Mouse (Mus musculus) liver, embryonic 16.5 days (tissue): Measurements from ENCODE around the gene Agap1. TPM values are rescaled to one million over a fixed set of nuclear protein-coding genes. Genes with fewer than 3 reads are reported as not detected.
A peak's percentile ranks its signal among the peaks of the same experiment; 100 is the strongest.

Source experiments
- ATAC-seq: fragments of 200-750 bp; cut with Nextera tagmentation; 2 replicates; pipeline ENCODE4 v1.8.0; 2017; ENCODE audit warnings: low read depth, mild to moderate bottlenecking, moderate number of reproducible peaks, moderate library complexity
- H3K27ac ChIP-seq: fragments of 300-500 bp; sonication (generic); 2 replicates; pipeline ENCODE4 v1.5.1; 2014; ENCODE audit warnings: mild to moderate bottlenecking, low read length
- H3K27me3 ChIP-seq: fragments of 300-500 bp; sonication (generic); 2 replicates; pipeline ENCODE4 v1.6.1; 2014; ENCODE audit warnings: low read depth, low read length, mixed read lengths; ENCODE audit not compliant: control insufficient read depth, insufficient read depth
- H3K36me3 ChIP-seq: fragments of 300-500 bp; sonication (generic); 2 replicates; pipeline ENCODE4 v1.6.1; 2014; ENCODE audit warnings: mild to moderate bottlenecking; ENCODE audit not compliant: control insufficient read depth, insufficient read depth
- H3K4me1 ChIP-seq: fragments of 300-500 bp; sonication (generic); 2 replicates; pipeline ENCODE4 v1.6.1; 2014; ENCODE audit warnings: low read depth, low read length, mixed read lengths; ENCODE audit not compliant: control insufficient read depth
- H3K4me2 ChIP-seq: fragments of 300-500 bp; sonication (generic); 2 replicates; pipeline ENCODE4 v1.6.1; 2014; ENCODE audit warnings: low read depth, low read length, mixed read lengths
- H3K4me3 ChIP-seq: fragments of 300-500 bp; sonication (generic); 2 replicates; pipeline ENCODE4 v1.5.1; 2014; ENCODE audit warnings: low read depth, mild to moderate bottlenecking, low read length
- H3K9ac ChIP-seq: fragments of 300-500 bp; sonication (generic); 2 replicates; pipeline ENCODE4 v1.6.1; 2014; ENCODE audit warnings: low read depth, low read length
- H3K9me3 ChIP-seq: fragments of 300-500 bp; sonication (generic); replicated peaks from 2 replicates; pipeline ENCODE4 v1.6.1; 2016; ENCODE audit warnings: low read length; ENCODE audit not compliant: control insufficient read depth
- WGBS: fragments of 180-500 bp; shearing (Covaris S2); extraction: QIAGEN DNeasy Blood & Tissue Kit; methylation state at CpG from one replicate; pipeline ENCODE4 v1.1.7; 2014; ENCODE audit not compliant: insufficient replicate concordance; 5-methylcytosine and 5-hydroxymethylcytosine counted together
- polyA plus RNA-seq: library from polyadenylated mRNA; unstranded; fragments of >200 nt; fragmentation: Nextera tagmentation; extraction: Ambion mirVana; gene quantifications from 2 replicates; pipeline ENCODE4 v1.2.1, GENCODE M21; 2015

Agap1 gene
- polyA plus RNA-seq, 1 experiment from 2014 or later = 1.1 TPM

- H3K4me3 ChIP-seq = no peak overlapping the region
- H3K9ac ChIP-seq = no peak overlapping the region
- H3K9me3 ChIP-seq = no peaks in the 10 kb centered on the region
- 14% methylated on average over 1 of the region's 1 CpGs for WGBS
- no peaks in the 10 kb centered on the region for H3K36me3 ChIP-seq
- no peaks in the 10 kb centered on the region for H3K4me1 ChIP-seq
- H3K27me3 ChIP-seq = no peaks in the 10 kb centered on the region
- no peak for ATAC-seq
- no peak overlapping the region for H3K27ac ChIP-seq
- no peak overlapping the region for H3K4me2 ChIP-seq
Observed at GRCm38 (mm10) chr1:89631747-89632146, 177.1 kb downstream of the Agap1 start.

- ATAC-seq = no peak
- H3K27ac ChIP-seq = no peak overlapping the region
- H3K9me3 ChIP-seq = no peaks in the 10 kb centered on the region
- no peaks in the 10 kb centered on the region for H3K27me3 ChIP-seq
- H3K4me3 ChIP-seq = no peak overlapping the region
- H3K4me2 ChIP-seq = no peak overlapping the region
- H3K4me1 ChIP-seq = no peaks in the 10 kb centered on the region
- no peak overlapping the region for H3K9ac ChIP-seq
- WGBS = 69% methylated on average over 14 of the region's 14 CpGs
- H3K36me3 ChIP-seq = no peaks in the 10 kb centered on the region
Observed at GRCm38 (mm10) chr1:89634055-89634454, 179.4 kb downstream of the Agap1 start.

- no peak overlapping the region for H3K4me2 ChIP-seq
- no peaks in the 10 kb centered on the region for H3K36me3 ChIP-seq
- H3K4me1 ChIP-seq = no peaks in the 10 kb centered on the region
- no peak overlapping the region for H3K4me3 ChIP-seq
- no peaks in the 10 kb centered on the region for H3K27me3 ChIP-seq
- no peak overlapping the region for H3K27ac ChIP-seq
- no peaks in the 10 kb centered on the region for H3K9me3 ChIP-seq
- ATAC-seq = no peak
- H3K9ac ChIP-seq = no peak overlapping the region
- WGBS = 76% methylated on average over 2 of the region's 2 CpGs
Observed at GRCm38 (mm10) chr1:89635131-89635530, 180.5 kb downstream of the Agap1 start.

- ATAC-seq = no peak
- H3K4me2 ChIP-seq = no peak overlapping the region
- H3K27ac ChIP-seq = no peak overlapping the region
- H3K27me3 ChIP-seq = no peaks in the 10 kb centered on the region
- no peaks in the 10 kb centered on the region for H3K9me3 ChIP-seq
- no peaks in the 10 kb centered on the region for H3K4me1 ChIP-seq
- no peaks in the 10 kb centered on the region for H3K36me3 ChIP-seq
- no peak overlapping the region for H3K4me3 ChIP-seq
- H3K9ac ChIP-seq = no peak overlapping the region
- 76% methylated on average over 4 of the region's 4 CpGs for WGBS
Observed at GRCm38 (mm10) chr1:89637670-89638069, 183.1 kb downstream of the Agap1 start.

DNA sequence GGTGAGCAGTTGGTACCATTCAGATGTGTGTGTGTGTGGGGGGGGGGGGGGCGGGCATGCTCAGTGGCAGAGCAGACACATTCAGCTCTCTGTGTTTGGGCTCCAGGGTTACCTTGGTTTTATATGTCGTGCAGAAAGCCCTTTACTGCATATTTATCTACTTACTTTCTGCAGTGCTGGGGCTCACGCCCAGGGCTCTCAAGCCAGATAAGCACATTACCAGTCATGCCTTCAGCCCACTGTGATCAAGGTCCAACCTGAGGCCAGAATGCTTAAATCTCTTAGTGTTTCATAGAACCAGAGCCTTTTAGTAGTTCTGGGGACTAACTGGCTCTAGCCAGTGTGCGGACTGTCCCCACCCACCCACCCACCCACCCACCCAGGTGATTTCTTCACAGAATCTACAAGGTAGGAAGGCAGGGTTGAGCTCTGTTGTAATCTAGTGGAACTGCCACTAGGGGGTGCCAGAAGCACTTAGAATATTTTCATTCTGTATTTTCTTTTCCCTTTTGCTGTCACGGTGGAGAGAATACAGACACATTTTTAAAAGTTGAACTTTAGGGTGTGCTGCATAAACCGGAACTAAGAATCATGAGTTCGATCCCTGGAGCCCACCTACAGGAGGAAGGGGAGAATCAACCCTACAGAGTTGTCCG is 189.0 kb downstream of the Agap1 start:
- H3K9ac ChIP-seq = no peak overlapping the region
- H3K27ac ChIP-seq = no peak overlapping the region

GRCm38 (mm10) chr1:89644120-89644519 is 189.5 kb downstream of the Agap1 start:
- H3K27ac ChIP-seq = no peak overlapping the region
- H3K36me3 ChIP-seq = no peaks in the 10 kb centered on the region
- 28% methylated on average over 11 of the region's 11 CpGs for WGBS
- H3K4me1 ChIP-seq = no peaks in the 10 kb centered on the region; the same call in 1 of the 2 replicates
- no peak overlapping the region; the same call in 1 of the 2 replicates for H3K4me3 ChIP-seq
- no peak overlapping the region for H3K9ac ChIP-seq
- H3K27me3 ChIP-seq = no peaks in the 10 kb centered on the region
- no peaks in the 10 kb centered on the region for H3K9me3 ChIP-seq
- peak overlapping the region; percentile 51 for H3K4me2 ChIP-seq
- peak; percentile 39; the same call in 1 of the 2 replicates for ATAC-seq

More for the DNA sequence above, 189.0 kb downstream of the Agap1 start:
- Histone ChIP-seq H3K36me3 (no peaks in the 10 kb centered on the region), H3K4me1 (no peaks in the 10 kb centered on the region; the same call in 1 of the 2 replicates), H3K9me3 (no peaks in the 10 kb centered on the region), H3K4me2 (peak overlapping the region; percentile 51), H3K4me3 (no peak overlapping the region; the same call in 1 of the 2 replicates), H3K27me3 (no peaks in the 10 kb centered on the region)
- peak; percentile 26; the same call in 1 of the 2 replicates for ATAC-seq
- 36% methylated on average over 8 of the region's 8 CpGs for WGBS

DNA sequence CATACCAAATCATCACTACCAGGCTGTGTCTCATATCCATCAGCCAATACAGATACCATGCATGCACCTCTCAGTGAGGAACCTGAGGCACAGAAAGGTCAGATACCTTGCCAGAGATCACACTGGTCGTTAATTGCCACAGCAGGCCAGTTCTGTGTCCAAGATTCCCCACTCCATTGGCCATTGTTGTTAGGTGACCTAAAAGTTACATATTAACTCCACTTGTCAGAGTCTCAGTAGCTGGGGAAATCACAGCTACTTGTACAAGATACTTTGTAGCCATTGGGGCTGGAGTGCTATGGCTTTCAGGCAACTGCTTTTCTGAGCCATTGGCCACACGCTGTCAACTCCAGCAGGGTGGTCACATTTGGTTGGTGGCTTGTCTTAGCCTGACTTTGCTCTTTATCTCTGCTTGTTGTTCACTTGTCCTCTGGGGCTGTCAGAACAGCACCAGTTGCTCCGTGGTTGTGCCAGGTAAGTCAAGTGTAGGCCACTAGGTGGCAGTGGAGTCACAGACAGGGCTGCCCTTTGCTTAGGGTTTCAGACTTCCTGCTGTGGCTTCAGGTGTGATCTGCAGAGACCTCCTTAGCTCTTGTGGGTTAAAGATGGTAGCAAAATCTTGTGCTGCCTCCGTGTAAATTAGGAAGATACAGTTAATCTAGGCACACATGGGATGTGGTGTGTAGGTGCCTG is 191.9 kb downstream of the Agap1 start:
- WGBS = 18% methylated on average over 4 of the region's 4 CpGs
- Histone ChIP-seq H3K4me1 (no peaks in the 10 kb centered on the region; the same call in 1 of the 2 replicates), H3K4me3 (no peak overlapping the region), H3K27me3 (no peaks in the 10 kb centered on the region), H3K36me3 (no peaks in the 10 kb centered on the region), H3K27ac (no peak overlapping the region), H3K9ac (no peak overlapping the region), H3K9me3 (no peaks in the 10 kb centered on the region), H3K4me2 (no peak overlapping the region)
- ATAC-seq = peak; percentile 59; the same call in 1 of the 2 replicates

- 69% methylated on average over 8 of the region's 8 CpGs for WGBS
- H3K4me3 ChIP-seq = no peak overlapping the region
- no peak for ATAC-seq
- no peaks in the 10 kb centered on the region for H3K9me3 ChIP-seq
- H3K27ac ChIP-seq = no peak overlapping the region
- H3K9ac ChIP-seq = no peak overlapping the region
- H3K4me1 ChIP-seq = no peaks in the 10 kb centered on the region; the same call in 1 of the 2 replicates
- H3K4me2 ChIP-seq = no peak overlapping the region
- H3K27me3 ChIP-seq = no peaks in the 10 kb centered on the region
- H3K36me3 ChIP-seq = no peaks in the 10 kb centered on the region
Observed at GRCm38 (mm10) chr1:89647505-89647904, 192.9 kb downstream of the Agap1 start.

DNA sequence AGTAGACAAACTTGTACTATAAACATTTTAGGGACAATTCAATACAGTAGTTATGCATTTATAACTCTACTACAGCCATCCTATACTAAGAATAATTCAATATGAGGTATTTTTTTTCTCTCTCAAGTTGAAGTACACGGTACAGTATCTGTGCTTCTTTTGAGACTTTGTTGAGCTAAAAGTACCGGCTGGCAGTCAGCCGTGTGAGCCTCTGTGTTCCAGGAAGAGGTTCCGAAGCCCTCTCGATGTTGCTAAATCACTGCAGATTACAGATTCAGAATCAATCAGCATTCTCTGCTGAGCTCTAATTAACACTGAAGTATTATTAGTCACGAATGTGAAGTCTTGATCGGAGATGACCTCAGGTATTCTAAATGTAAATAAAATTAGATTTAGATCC is 196.0 kb downstream of the Agap1 start:
- H3K36me3 ChIP-seq = no peaks in the 10 kb centered on the region
- WGBS = 71% methylated on average over 7 of the region's 7 CpGs
- H3K27me3 ChIP-seq = no peaks in the 10 kb centered on the region
- H3K9me3 ChIP-seq = no peaks in the 10 kb centered on the region
- H3K4me1 ChIP-seq = no peaks in the 10 kb centered on the region
- no peak overlapping the region for H3K27ac ChIP-seq
- ATAC-seq = no peak
- no peak overlapping the region for H3K4me3 ChIP-seq
- H3K9ac ChIP-seq = no peak overlapping the region
- H3K4me2 ChIP-seq = no peak overlapping the region
